Mouse (Mus musculus) Patski (cell line): Measurements from ENCODE around the gene Mfsd4b1. TPM values are rescaled to one million over a fixed set of nuclear protein-coding genes. Genes with fewer than 3 reads are reported as not detected.

ENCODE experiments used
- ATAC-seq: fragments of 100-300 bp; one replicate; pipeline ENCODE4 v1.8.0; 2021
- CTCF ChIA-PET: fragments of 350-600 bp; sonication (Branson Sonifier 250); formaldehyde crosslinking; loops from one replicate; lab custom pipeline; 2022; ENCODE audit warnings: inconsistent platforms; lab: Charles Lee
- POLR2A ChIA-PET: fragments of 350-600 bp; sonication (Branson Sonifier 250); formaldehyde crosslinking; loops from one replicate; lab custom pipeline; 2022; ENCODE audit warnings: antibody characterized with exemption, inconsistent platforms; lab: Charles Lee
- DNase-seq: peaks from one replicate; pipeline ENCODE4 v3.0.0-alpha.2; 2011; ENCODE audit warnings: low read depth, low spot score
- H3K27me3 ChIP-seq: fragments of 371-371 bp; one replicate; pipeline ENCODE4 v1.5.1; 2021
- CTCF ChIP-seq: fragments of 100-300 bp; IDR thresholded peaks from one replicate; pipeline ENCODE4 v1.5.1; 2021
- in situ Hi-C: fragments of 300-500 bp; cut with MboI; formaldehyde crosslinking; loops from 3 replicates; pipeline ENCODE4 v1.11.1; 2018; ENCODE audit warnings: low pct_unique_long_range_greater_than_20kb, mixed read lengths
- polyA plus RNA-seq: library from polyadenylated mRNA; unstranded; gene quantifications from one replicate; pipeline ENCODE4 v1.2.3, GENCODE M21; 2021

Mfsd4b1 gene
- polyA plus RNA-seq, 1 experiment from 2014 or later: 2.2 TPM

DNA sequence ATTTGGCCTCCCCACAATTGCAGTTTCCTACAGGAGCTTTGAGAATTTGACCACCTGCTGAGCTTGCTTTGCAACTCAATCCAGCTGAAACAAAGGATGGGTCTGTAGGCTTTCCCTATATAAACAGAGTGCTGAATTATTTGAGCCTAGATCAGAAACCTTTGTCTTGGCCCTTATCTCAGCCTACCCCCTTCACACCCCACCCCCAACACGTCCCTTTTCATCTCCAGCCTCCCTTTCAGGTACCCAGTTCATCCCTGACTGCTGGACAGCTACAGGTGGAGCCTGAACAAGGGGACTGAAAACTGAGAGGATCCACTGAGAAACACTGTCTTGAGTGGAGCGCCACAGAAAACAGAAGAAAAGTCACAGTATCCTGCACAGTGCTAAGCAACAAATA is 49.3 kb downstream of the Mfsd4b1 start:
- DNase-seq: no peak
- TF ChIP-seq CTCF: no peak
- in situ Hi-C loops: no loop called here
- ChIA-PET CTCF (interaction anchor here (1.4 kb wide), 1 partner anchor 48 kb away, joined by 3 read pairs; no protein-coding TSS in a partner anchor), POLR2A (no interaction called here)
- no peak for ATAC-seq
- H3K27me3 ChIP-seq: no peaks in the 10 kb centered on the region

DNA sequence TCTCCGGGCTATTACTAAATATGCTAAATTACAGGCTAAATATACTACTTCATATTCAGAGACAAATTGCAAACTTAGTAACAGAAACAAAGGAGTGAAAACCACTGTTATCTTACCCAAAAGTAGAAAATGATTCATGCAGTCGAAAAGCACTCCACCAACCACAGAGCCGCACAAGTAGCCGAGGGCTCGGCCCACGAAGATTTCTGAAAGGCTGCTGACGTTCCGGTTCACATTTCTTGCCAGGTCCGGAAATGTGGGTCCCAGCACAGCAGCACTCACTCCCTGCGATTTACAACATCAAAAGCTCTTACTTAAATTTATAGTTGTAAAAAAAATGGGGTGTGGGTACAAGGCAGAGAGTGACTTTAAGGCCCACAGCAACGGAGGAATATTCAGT is 50.1 kb downstream of the Mfsd4b1 start:
- in situ Hi-C loops: no loop called here
- ATAC-seq: no peak
- ChIA-PET POLR2A (no interaction called here), CTCF (interaction anchor here (1.4 kb wide), 1 partner anchor 49 kb away, joined by 3 read pairs; no protein-coding TSS in a partner anchor)
- TF ChIP-seq CTCF: no peak
- DNase-seq: no peak
- H3K27me3 ChIP-seq: no peaks in the 10 kb centered on the region

DNA sequence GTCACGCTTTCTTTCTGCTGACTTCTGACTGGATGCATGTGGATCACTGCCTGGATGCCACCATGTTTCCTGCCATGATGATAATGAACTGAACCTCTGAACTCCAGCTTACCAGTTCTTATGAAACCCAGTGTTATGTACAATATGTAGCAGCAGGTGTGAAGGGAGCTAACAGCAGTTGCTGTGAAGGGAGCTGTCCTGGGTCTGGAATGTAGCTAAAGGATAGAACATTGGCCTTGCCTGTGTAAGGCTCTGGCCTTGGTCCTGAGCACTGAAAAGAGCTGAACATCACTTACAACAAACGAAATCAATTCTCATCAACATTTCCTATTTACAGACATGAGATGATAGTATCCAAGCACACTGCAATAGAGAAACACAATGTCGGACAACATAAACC is 57.6 kb downstream of the Mfsd4b1 start:
- CTCF ChIA-PET: interaction anchor here (0.9 to 1.9 kb wide), 3 partner anchors 9 to 15 kb away, joined by 3 to 6 read pairs (median 5); no protein-coding TSS in a partner anchor
- no peak for TF ChIP-seq CTCF
- H3K27me3 ChIP-seq: no peaks in the 10 kb centered on the region
- DNase-seq (no peak), ATAC-seq (no peak)
- in situ Hi-C loops: no loop called here
- POLR2A ChIA-PET: no interaction called here

DNA sequence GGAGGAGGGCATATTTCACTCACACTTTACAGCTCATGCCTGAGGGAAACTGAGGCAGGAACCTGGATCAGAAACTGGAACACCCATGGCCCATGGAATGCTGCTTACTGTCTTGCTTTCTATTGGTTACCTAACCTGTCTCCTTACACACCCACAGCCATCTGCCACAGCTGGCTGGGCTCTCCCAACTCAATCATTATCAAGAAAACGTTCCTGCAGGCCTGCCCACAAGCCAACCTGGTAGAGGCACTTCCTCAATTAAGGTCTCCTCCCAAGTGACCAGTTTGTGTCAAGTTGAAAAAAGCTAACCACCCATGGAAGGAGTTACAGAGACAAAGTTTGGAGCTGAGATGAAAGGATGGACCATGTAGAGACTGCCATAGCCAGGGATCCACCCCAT is 63.2 kb downstream of the Mfsd4b1 start:
- ChIA-PET POLR2A (no interaction called here), CTCF (no interaction called here)
- ATAC-seq: no peak
- H3K27me3 ChIP-seq: no peaks in the 10 kb centered on the region
- no peak for DNase-seq
- TF ChIP-seq CTCF: no peak
- in situ Hi-C loops: no loop called here

DNA sequence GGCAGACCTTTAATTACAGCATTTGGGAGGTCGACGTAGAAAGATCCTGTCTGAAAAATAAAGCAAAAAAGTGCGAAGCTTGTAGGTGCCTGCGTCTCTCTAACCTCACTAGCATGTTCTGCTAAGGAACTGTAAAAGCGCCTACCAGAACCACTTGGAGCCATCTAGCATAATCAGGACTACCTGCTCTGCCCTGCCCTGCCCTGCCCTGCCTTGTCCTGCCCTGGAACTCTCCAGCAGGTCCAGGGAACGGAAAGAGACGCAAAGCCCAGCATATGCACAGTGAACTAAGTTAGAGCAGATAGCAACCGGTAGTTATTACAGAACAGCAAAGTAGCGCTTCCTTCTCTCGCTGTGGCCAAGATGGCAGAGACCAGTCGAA is 64.6 kb downstream of the Mfsd4b1 start:
- DNase-seq (no peak), ATAC-seq (no peak)
- ChIA-PET POLR2A (no interaction called here), CTCF (interaction anchor here (0.7 to 5.9 kb wide), 6 partner anchors 9 to 253 kb away, joined by 3 to 52 read pairs (median 6); no protein-coding TSS in a partner anchor)
- no peak for TF ChIP-seq CTCF
- in situ Hi-C loops: no loop called here
- H3K27me3 ChIP-seq: no peaks in the 10 kb centered on the region

DNA sequence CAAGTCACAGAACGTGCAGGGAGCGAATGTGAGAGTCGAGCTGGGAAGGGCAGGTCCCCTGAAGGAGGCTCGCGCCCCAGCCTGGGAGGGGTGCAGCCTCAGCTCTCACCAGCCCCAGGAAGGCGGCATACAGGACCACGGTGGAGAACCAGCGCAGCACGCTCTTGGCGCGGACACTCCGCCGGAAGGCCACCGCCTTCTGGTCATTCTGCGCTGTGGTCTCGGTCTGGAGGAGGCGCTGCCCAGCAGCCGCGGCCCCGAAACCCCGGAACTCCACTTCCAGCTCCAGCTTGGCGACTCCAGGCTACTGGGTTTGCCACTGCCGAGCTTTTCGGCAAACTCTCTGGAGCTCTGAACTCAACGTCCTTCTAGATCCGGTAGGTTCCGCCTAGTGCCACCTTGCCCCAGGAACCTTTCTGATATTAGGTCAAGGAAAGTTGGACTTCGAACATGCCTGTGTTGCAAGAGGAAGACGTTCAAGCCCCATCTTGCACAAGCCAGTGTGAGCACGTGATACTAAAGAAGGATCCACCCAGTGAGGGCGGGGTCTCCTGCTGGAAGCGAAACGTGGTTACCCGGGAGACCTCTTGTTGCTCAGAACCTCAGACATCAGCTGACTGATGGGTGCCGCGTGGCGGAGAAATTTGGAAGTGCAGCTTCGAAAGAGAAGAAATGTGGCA is 65.2 kb downstream of the Mfsd4b1 start, which contains the start of gene Mfsd4b3:
TSS of gene Mfsd4b3 (minus strand) at position 393 of the 680 bp plus-strand sequence.
- in situ Hi-C loops: loop anchor here (5.0 kb wide), 2 partner anchors 72 to 252 kb away; no protein-coding TSS in a partner anchor
- DNase-seq: no peak
- ChIA-PET POLR2A (interaction anchor here (1.7 kb wide), 1 partner anchor 65 kb away, joined by 4 read pairs; the partner anchor contains the start of gene Mfsd4b1), CTCF (interaction anchor here (0.7 to 5.9 kb wide), 6 partner anchors 10 to 253 kb away, joined by 3 to 52 read pairs (median 6); no protein-coding TSS in a partner anchor)
- peak; percentile 77 for ATAC-seq
- no peaks in the 10 kb centered on the region for H3K27me3 ChIP-seq
- peak; percentile 62 for TF ChIP-seq CTCF

DNA sequence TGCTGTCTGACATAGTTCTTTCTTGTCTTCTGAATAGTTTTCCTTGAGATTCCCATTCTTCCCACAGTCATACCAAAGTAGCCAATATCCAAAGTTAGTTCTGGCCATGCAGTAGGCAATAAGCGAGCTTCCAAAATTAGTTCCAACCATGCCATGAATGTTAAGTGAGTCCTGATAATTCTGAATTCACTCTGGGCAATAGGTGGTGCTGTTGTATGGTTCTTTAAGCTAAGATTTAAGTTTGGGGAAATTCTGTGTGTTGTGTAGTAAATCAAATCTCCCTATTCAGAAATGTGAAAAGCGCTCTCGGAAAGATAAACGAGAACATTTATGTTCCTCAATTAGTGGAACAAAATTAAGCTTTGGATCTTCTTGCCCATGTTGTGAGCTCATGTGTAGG is 66.8 kb downstream of the Mfsd4b1 start:
- ATAC-seq (no peak), DNase-seq (no peak)
- ChIA-PET POLR2A (interaction anchor here (0.6 to 1.7 kb wide), 2 partner anchors 67 to 287 kb away, joined by 4 to 8 read pairs; partner anchors contain the start of gene Mfsd4b1), CTCF (interaction anchor here (0.8 to 5.9 kb wide), 22 partner anchors 9 to 566 kb away, joined by 3 to 52 read pairs (median 4); partner anchors contain the start of gene Mfsd4b1)
- in situ Hi-C loops: loop anchor here (5.0 kb wide), 2 partner anchors 74 to 254 kb away; no protein-coding TSS in a partner anchor
- no peaks in the 10 kb centered on the region for H3K27me3 ChIP-seq
- peak; percentile 56 for TF ChIP-seq CTCF

DNA sequence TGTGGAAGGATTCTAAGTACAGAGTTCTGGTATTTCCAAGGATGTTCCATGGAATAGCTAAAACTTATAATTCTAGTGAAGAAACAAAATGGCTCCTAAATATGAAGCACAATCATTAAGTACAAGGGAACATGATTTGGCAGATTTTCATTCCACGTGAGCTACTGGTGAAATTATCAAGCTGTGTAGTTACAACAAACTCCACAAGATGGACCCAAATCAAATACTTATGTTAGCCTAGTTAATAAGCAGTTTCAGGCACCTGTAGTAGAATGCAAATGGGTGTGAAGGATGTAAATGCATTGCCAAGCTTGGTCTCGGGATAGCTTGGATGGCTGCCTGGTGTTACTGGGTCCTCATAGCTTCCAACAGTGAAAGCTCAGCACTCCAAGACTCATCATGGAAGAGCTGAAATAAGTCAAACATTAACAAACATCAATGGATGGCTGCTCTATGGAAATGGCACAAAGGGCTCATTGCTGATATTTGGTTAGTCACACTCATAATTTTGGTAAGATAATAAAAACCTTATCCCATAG is 68.7 kb downstream of the Mfsd4b1 start:
- CTCF ChIA-PET: interaction anchor here (0.7 to 5.9 kb wide), 7 partner anchors 10 to 257 kb away, joined by 3 to 52 read pairs (median 5); no protein-coding TSS in a partner anchor
- TF ChIP-seq CTCF: peak; percentile 46
- DNase-seq (no peak), ATAC-seq (no peak)
- POLR2A ChIA-PET: no interaction called here
- no peaks in the 10 kb centered on the region for H3K27me3 ChIP-seq
- in situ Hi-C loops: loop anchor here (5.0 kb wide), 2 partner anchors 76 to 256 kb away; no protein-coding TSS in a partner anchor

DNA sequence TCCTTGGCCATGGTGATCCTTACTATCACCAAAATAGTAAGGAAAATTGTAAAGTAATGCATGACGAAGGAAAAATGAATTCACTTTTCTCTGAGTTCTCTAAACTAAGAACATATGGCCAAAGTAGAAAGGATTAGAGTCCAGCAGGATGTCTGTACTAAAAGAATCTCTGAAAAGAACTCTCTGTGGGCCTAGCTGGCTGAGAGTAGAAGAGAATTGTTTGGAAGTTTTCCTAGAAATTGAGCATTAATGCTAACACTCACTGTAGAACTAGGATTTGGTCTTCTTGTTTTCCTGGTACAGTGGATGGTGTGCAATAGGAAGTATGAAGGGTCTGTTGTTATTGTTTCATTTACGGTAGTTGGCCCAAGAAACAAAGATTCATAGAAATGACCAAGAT is 69.9 kb downstream of the Mfsd4b1 start:
- POLR2A ChIA-PET: no interaction called here
- no peaks in the 10 kb centered on the region for H3K27me3 ChIP-seq
- no peak for DNase-seq
- ATAC-seq: no peak
- in situ Hi-C loops: loop anchor here (5.0 kb wide), 2 partner anchors 77 to 257 kb away; no protein-coding TSS in a partner anchor
- CTCF ChIA-PET: no interaction called here
- no peak for TF ChIP-seq CTCF

Other genes with a start within 250 kb of the Mfsd4b1 start
- gene Mfsd4b4, start 126.0 kb downstream of the Mfsd4b1 start, polyA plus RNA-seq: 7.5 TPM
- 0.09 TPM for gene Mfsd4b2, start 98.3 kb downstream of the Mfsd4b1 start, polyA plus RNA-seq
- 0.74 TPM for gene Mfsd4b3, start 65.1 kb downstream of the Mfsd4b1 start, polyA plus RNA-seq
- 0.12 TPM for gene Mfsd4b5, start 38.6 kb downstream of the Mfsd4b1 start, polyA plus RNA-seq
- 9.1 TPM for gene Slc16a10, start 117.0 kb upstream of the Mfsd4b1 start, polyA plus RNA-seq
- gene Rpf2, start 221.8 kb upstream of the Mfsd4b1 start, polyA plus RNA-seq: 40.5 TPM
- 92.1 TPM for gene Gtf3c6, start 232.8 kb upstream of the Mfsd4b1 start, polyA plus RNA-seq